Mouse (Mus musculus): ENCODE measurements around the gene Cds2. TPM values are rescaled to one million over a fixed set of nuclear protein-coding genes. Genes with fewer than 3 reads are reported as not detected.
"Not testable (repeated sequence)": the region's sequence is repeated elsewhere in the genome, so short reads cannot be mapped to it uniquely, and the experiment has no call there.

Cds2 gene
- polyA plus RNA-seq, 1 experiment: 47.3 TPM

GRCm38 (mm10) chr2:132279978-132280377 lies 17.0 kb downstream of the Cds2 start:
- TF ChIP-seq POLR2A (IDR thresholded peaks at IDR 0.05; ENCODE audit: low read depth, low read length): no peak
- TF ChIP-seq CTCF (conservative IDR thresholded peaks at IDR 0.05; ENCODE audit: insufficient read depth, insufficient read length, low read depth, low read length): no peak
- Histone ChIP-seq H3K27ac (ENCODE audit: insufficient read depth, low read depth, low read length) (no peak overlapping the region), H3K4me1 (ENCODE audit: control insufficient read depth, insufficient read depth, low read length) (peaks cover 32% of the 10 kb centered on the region), H3K36me3 (ENCODE audit: control insufficient read depth, insufficient read depth, low read length) (no peaks in the 10 kb centered on the region), H3K4me3 (ENCODE audit: insufficient read depth, low read depth, low read length) (no peak overlapping the region), H3K27me3 (replicated peaks; ENCODE audit: control insufficient read depth, insufficient read depth, low read length) (no peaks in the 10 kb centered on the region)
- no peak for DNase-seq
- 50% methylated on average over 4 of the region's 4 CpGs for WGBS

- no peak overlapping the region for H3K4me3 ChIP-seq (ENCODE audit: insufficient read depth, low read depth, low read length)
- TF ChIP-seq CTCF (conservative IDR thresholded peaks at IDR 0.05; ENCODE audit: insufficient read depth, insufficient read length, low read depth, low read length) (no peak), POLR2A (IDR thresholded peaks at IDR 0.05; ENCODE audit: low read depth, low read length) (no peak)
- H3K27ac ChIP-seq (ENCODE audit: insufficient read depth, low read depth, low read length): no peak overlapping the region
- no peaks in the 10 kb centered on the region for H3K27me3 ChIP-seq (replicated peaks; ENCODE audit: control insufficient read depth, insufficient read depth, low read length)
- no peak for DNase-seq
- 88% methylated on average over 10 of the region's 10 CpGs for WGBS
- no peaks in the 10 kb centered on the region for H3K36me3 ChIP-seq (ENCODE audit: control insufficient read depth, insufficient read depth, low read length)
- H3K4me1 ChIP-seq (ENCODE audit: control insufficient read depth, insufficient read depth, low read length): peaks cover 32% of the 10 kb centered on the region
These were observed 17.7 kb downstream of the Cds2 start for GRCm38 (mm10) chr2:132280518-132281120.

GRCm38 (mm10) chr2:132281560-132282452 lies 18.9 kb downstream of the Cds2 start:
- Histone ChIP-seq H3K27me3 (replicated peaks; ENCODE audit: control insufficient read depth, insufficient read depth, low read length) (no peaks in the 10 kb centered on the region), H3K4me1 (ENCODE audit: control insufficient read depth, insufficient read depth, low read length) (peaks cover 32% of the 10 kb centered on the region), H3K27ac (ENCODE audit: insufficient read depth, low read depth, low read length) (peak overlapping the region; percentile 53), H3K36me3 (ENCODE audit: control insufficient read depth, insufficient read depth, low read length) (no peaks in the 10 kb centered on the region), H3K4me3 (ENCODE audit: insufficient read depth, low read depth, low read length) (no peak overlapping the region)
- DNase-seq: peak; percentile 57
- no peak for TF ChIP-seq POLR2A (IDR thresholded peaks at IDR 0.05; ENCODE audit: low read depth, low read length)
- TF ChIP-seq CTCF (conservative IDR thresholded peaks at IDR 0.05; ENCODE audit: insufficient read depth, insufficient read length, low read depth, low read length): no peak
- 40% methylated on average over 10 of the region's 10 CpGs for WGBS

- no peaks in the 10 kb centered on the region for H3K27me3 ChIP-seq (replicated peaks; ENCODE audit: control insufficient read depth, insufficient read depth, low read length)
- H3K4me1 ChIP-seq (ENCODE audit: control insufficient read depth, insufficient read depth, low read length): peaks cover 32% of the 10 kb centered on the region
- H3K4me3 ChIP-seq (ENCODE audit: insufficient read depth, low read depth, low read length): no peak overlapping the region
- H3K36me3 ChIP-seq (ENCODE audit: control insufficient read depth, insufficient read depth, low read length): no peaks in the 10 kb centered on the region
- 48% methylated on average over 12 of the region's 12 CpGs for WGBS
- no peak for DNase-seq
- TF ChIP-seq CTCF (conservative IDR thresholded peaks at IDR 0.05; ENCODE audit: insufficient read depth, insufficient read length, low read depth, low read length) (no peak), POLR2A (IDR thresholded peaks at IDR 0.05; ENCODE audit: low read depth, low read length) (no peak)
- peak overlapping the region; percentile 76 for H3K27ac ChIP-seq (ENCODE audit: insufficient read depth, low read depth, low read length)
These were observed 19.7 kb downstream of the Cds2 start for GRCm38 (mm10) chr2:132282453-132283174.

GRCm38 (mm10) chr2:132283236-132284070 lies 20.5 kb downstream of the Cds2 start:
- Histone ChIP-seq H3K27me3 (replicated peaks; ENCODE audit: control insufficient read depth, insufficient read depth, low read length) (no peaks in the 10 kb centered on the region), H3K27ac (ENCODE audit: insufficient read depth, low read depth, low read length) (peak overlapping the region; percentile 87), H3K4me3 (ENCODE audit: insufficient read depth, low read depth, low read length) (no peak overlapping the region), H3K4me1 (ENCODE audit: control insufficient read depth, insufficient read depth, low read length) (peaks cover 28% of the 10 kb centered on the region), H3K36me3 (ENCODE audit: control insufficient read depth, insufficient read depth, low read length) (no peaks in the 10 kb centered on the region)
- TF ChIP-seq POLR2A (IDR thresholded peaks at IDR 0.05; ENCODE audit: low read depth, low read length): no peak
- no peak for TF ChIP-seq CTCF (conservative IDR thresholded peaks at IDR 0.05; ENCODE audit: insufficient read depth, insufficient read length, low read depth, low read length)
- no peak for DNase-seq
- WGBS: 49% methylated on average over 15 of the region's 15 CpGs

DNA sequence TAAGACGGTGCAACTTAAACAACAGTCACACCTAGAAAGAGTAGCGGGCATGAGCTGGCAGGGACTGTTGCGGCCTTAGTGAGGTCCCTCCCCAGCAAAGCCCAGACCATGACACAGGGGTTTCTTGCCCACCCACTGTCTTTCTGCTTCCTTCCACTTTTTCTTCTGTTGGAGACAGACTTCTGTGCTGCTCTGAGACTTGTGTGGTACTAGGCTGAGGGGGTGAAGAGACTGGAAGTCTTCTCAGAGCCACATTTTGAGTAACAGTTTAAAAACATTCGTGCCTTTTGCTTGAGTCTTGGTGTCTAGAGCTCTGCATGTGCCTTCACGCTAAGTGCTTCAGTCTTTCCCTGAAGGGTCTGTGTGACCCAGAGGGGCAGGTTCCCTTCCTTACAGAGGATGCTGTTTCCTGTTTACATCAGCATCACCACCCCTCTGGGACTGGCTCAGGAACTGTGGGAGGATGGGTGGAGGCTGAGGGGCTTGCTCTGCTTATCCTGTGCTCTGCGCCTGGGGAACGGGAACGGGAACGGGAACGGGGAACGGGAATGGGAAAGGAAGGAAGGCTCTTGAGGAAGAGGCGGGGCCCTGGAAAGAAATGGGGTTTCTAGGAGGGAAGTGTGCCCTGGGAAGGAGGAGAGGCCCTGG lies 21.7 kb downstream of the Cds2 start:
- Histone ChIP-seq H3K36me3 (ENCODE audit: control insufficient read depth, insufficient read depth, low read length) (no peaks in the 10 kb centered on the region), H3K4me1 (ENCODE audit: control insufficient read depth, insufficient read depth, low read length) (peaks cover 24% of the 10 kb centered on the region), H3K27me3 (replicated peaks; ENCODE audit: control insufficient read depth, insufficient read depth, low read length) (no peaks in the 10 kb centered on the region), H3K27ac (ENCODE audit: insufficient read depth, low read depth, low read length) (peak overlapping the region; percentile 87), H3K4me3 (ENCODE audit: insufficient read depth, low read depth, low read length) (no peak overlapping the region)
- 60% methylated on average over 12 of the region's 12 CpGs for WGBS
- TF ChIP-seq CTCF (conservative IDR thresholded peaks at IDR 0.05; ENCODE audit: insufficient read depth, insufficient read length, low read depth, low read length) (no peak), POLR2A (IDR thresholded peaks at IDR 0.05; ENCODE audit: low read depth, low read length) (no peak)
- peak; percentile 83 for DNase-seq

DNA sequence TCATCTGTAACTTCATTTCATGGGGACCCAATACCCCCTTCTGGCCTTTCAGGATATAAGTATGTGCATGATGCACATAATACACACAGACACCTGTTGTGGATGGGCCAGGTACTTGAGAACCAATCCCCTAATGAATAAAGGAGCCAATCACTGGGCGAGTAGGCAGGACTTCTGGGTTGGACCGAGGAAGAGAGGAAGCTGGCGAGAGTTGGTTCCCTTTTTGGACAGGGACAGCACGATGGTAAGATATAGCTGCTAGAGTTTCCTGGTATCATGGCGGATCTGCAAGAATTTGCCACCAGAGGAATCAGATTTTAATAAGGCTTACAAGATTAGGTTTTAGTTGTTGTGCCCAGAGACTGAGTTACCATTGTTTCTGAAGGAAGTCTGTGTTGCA lies 22.8 kb downstream of the Cds2 start:
- WGBS: 88% methylated on average over 5 of the region's 5 CpGs
- H3K27ac ChIP-seq (ENCODE audit: insufficient read depth, low read depth, low read length): peak overlapping the region; percentile 87; the same call in 1 of the 2 replicates
- not testable (repeated sequence) for DNase-seq

More for the DNA sequence above, 22.8 kb downstream of the Cds2 start:
- H3K27me3 ChIP-seq (replicated peaks; ENCODE audit: control insufficient read depth, insufficient read depth, low read length); H3K4me3 ChIP-seq (ENCODE audit: insufficient read depth, low read depth, low read length); H3K36me3 ChIP-seq (ENCODE audit: control insufficient read depth, insufficient read depth, low read length): not testable (repeated sequence)
- peaks cover 21% of the 10 kb centered on the region for H3K4me1 ChIP-seq (ENCODE audit: control insufficient read depth, insufficient read depth, low read length)
